Mouse (Mus musculus) midbrain, embryonic 10.5 days (tissue): ENCODE data around the gene Aldh3a2. TPM values are rescaled to one million over a fixed set of nuclear protein-coding genes. Genes with fewer than 3 reads are reported as not detected.

Experiments
- DNase-seq: peaks from one replicate; pipeline ENCODE4 v3.0.0-alpha.2; 2017; ENCODE audit warnings: low spot score
- H3K27ac ChIP-seq: fragments of 300-500 bp; sonication (generic); replicated peaks from 2 replicates; pipeline ENCODE4 v1.5.1; 2016; ENCODE audit warnings: mild to moderate bottlenecking
- H3K27me3 ChIP-seq: fragments of 300-500 bp; sonication (generic); 2 replicates; pipeline ENCODE4 v1.6.1; 2016; ENCODE audit warnings: low read depth, mild to moderate bottlenecking; ENCODE audit not compliant: poor library complexity, severe bottlenecking
- H3K36me3 ChIP-seq: fragments of 300-500 bp; sonication (generic); 2 replicates; pipeline ENCODE4 v1.6.1; 2016; ENCODE audit warnings: mild to moderate bottlenecking, moderate library complexity
- H3K4me1 ChIP-seq: fragments of 300-500 bp; sonication (generic); 2 replicates; pipeline ENCODE4 v1.6.1; 2016
- H3K4me3 ChIP-seq: fragments of 300-500 bp; sonication (generic); 2 replicates; pipeline ENCODE4 v1.5.1; 2016; ENCODE audit warnings: mild to moderate bottlenecking, moderate library complexity
- H3K9me3 ChIP-seq: fragments of 300-500 bp; sonication (generic); replicated peaks from 2 replicates; pipeline ENCODE4 v1.6.1; 2016; ENCODE audit warnings: mild to moderate bottlenecking
- WGBS: fragments of 180-500 bp; shearing (Covaris S2); methylation state at CpG from one replicate; pipeline ENCODE4 v1.1.7; 2016; 5-methylcytosine and 5-hydroxymethylcytosine counted together
- polyA plus RNA-seq: library from polyadenylated mRNA; unstranded; fragments of >200 nt; fragmentation: Nextera tagmentation; extraction: Ambion mirVana; gene quantifications from 2 replicates; pipeline ENCODE4 v1.2.1, GENCODE M21; 2016

Aldh3a2 gene
- polyA plus RNA-seq, 1 experiment from 2014 or later = 19.7 TPM

DNA sequence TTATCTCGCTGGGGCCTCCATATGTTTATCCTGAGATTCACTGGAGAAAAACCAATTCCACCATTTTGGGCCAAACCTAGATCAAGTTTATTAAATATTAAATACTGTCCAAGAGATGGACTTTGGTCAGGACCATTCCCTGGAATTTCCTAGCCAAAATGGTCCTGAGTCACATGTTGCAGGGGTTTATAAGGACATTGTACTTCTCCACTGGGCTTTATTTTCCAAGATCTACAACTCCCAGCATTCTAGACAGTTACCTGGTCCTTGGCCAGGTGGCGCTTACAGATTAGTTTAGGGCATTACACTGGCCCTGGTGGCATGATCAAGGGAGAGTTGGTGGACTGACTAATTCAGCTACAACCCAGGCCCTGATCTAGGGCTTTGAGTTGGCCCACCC lies 28.3 kb upstream of the Aldh3a2 start:
- Histone ChIP-seq H3K36me3 (no peaks in the 10 kb centered on the region), H3K4me1 (peaks cover 29% of the 10 kb centered on the region), H3K27me3 (no peaks in the 10 kb centered on the region), H3K9me3 (no peaks in the 10 kb centered on the region; the same call in 1 of the 2 replicates), H3K4me3 (no peak overlapping the region), H3K27ac (no peak overlapping the region)
- WGBS = 87% methylated on average over 2 of the region's 2 CpGs
- no peak for DNase-seq

DNA sequence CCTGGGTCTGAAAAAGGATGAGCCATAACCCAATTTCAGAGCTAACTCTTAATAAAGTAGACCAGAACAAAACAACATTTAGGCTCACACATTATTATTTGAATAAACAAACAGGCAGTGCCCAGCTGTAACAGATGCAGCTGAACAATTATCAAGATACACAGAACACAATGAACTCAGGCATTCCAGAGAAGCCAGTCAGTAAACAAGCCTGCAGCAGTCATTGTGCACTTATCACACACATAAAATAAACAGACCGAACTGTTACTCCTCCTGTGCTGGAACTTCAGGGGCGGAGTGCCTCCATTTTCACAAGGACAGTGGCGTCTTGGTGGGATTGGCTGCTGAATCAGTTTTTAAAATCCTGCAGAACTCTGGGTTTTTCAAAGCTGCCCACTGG lies 27.2 kb upstream of the Aldh3a2 start:
- Histone ChIP-seq H3K27me3 (no peaks in the 10 kb centered on the region), H3K4me1 (peaks cover 23% of the 10 kb centered on the region), H3K4me3 (no peak overlapping the region), H3K27ac (no peak overlapping the region), H3K36me3 (no peaks in the 10 kb centered on the region), H3K9me3 (no peaks in the 10 kb centered on the region; the same call in 1 of the 2 replicates)
- WGBS = 92% methylated on average over 3 of the region's 3 CpGs
- DNase-seq = no peak

DNA sequence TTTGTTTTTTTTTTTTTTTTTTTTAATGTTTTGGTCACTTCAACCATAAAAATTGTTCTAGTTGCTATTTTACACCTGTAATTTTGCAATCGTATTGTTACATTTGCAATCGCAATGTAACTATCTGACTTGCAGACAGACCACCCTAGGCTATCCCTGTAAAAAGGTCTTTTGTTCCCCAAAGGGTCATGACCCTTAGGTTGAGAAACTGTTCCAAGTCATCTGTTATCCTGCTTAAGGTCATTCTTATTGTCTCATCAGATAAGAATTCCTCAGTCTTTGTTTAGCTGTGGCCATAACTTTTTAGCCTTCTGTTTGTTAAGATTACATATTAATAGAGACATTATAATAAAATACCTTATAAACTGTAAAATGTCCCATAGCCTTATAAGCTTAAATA lies 26.0 kb upstream of the Aldh3a2 start:
- Histone ChIP-seq H3K27me3 (no peaks in the 10 kb centered on the region), H3K36me3 (no peaks in the 10 kb centered on the region), H3K4me3 (no peak overlapping the region), H3K9me3 (no peaks in the 10 kb centered on the region; the same call in 1 of the 2 replicates), H3K4me1 (peaks cover 23% of the 10 kb centered on the region), H3K27ac (no peak overlapping the region)
- 61% methylated on average over 2 of the region's 2 CpGs for WGBS
- no peak for DNase-seq

DNA sequence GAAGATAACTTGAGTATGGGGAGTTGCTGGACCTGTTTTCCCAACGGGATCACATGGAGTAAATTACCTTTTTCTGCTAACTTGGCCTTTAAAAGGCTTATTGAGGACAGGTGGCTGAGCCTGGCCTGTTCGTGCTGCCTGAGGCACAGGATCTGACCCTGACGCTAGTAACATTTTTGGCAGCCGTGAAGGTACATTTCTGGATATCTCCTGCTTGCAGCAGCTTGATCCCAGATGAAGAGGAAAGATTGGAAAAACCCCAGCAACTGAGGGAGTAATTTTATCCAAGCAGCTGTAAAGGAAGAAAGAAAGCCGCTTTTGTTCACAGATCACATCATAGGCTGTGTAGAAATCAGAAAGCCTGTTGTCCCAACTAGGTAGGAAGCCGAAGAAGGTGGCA lies 17.1 kb upstream of the Aldh3a2 start:
- Histone ChIP-seq H3K4me1 (no peaks in the 10 kb centered on the region), H3K9me3 (no peaks in the 10 kb centered on the region), H3K27ac (no peak overlapping the region), H3K36me3 (no peaks in the 10 kb centered on the region), H3K4me3 (no peak overlapping the region), H3K27me3 (no peaks in the 10 kb centered on the region)
- DNase-seq = no peak
- 82% methylated on average over 6 of the region's 6 CpGs for WGBS

DNA sequence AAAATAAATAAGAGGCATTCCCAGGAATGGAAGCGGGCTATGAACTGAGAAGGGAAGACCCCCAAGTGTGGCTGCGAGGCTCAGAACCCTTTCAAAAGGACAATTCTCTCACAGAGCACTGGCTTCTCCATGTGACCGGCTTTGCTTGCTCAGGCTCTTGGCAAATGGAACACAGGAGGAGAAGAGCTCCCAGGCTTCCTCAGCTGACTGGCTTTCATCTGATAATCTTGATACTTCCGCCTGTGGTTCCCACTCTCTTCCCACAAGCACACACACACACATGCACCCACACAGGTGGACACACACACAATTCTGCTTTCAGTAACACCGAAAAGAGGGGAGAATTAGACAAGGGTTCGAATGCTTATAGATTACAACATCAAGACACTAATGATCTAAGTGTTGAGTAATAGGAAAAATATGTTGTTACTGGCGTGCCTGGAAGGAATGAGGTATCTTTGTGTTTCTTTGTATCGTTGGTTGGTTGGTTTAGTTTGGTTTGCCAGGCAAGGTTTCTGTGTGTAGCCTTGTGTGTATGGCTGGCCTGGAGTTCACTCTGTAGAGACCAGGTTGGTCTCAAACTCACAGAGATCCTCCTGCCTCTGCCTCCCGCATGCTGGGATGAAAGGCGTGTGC lies 16.3 kb upstream of the Aldh3a2 start:
- H3K27ac ChIP-seq = no peak overlapping the region
- WGBS = 86% methylated on average over 10 of the region's 10 CpGs
- no peaks in the 10 kb centered on the region for H3K36me3 ChIP-seq
- no peaks in the 10 kb centered on the region for H3K9me3 ChIP-seq
- H3K27me3 ChIP-seq = no peaks in the 10 kb centered on the region
- DNase-seq = no peak
- H3K4me1 ChIP-seq = no peaks in the 10 kb centered on the region
- H3K4me3 ChIP-seq = no peak overlapping the region

DNA sequence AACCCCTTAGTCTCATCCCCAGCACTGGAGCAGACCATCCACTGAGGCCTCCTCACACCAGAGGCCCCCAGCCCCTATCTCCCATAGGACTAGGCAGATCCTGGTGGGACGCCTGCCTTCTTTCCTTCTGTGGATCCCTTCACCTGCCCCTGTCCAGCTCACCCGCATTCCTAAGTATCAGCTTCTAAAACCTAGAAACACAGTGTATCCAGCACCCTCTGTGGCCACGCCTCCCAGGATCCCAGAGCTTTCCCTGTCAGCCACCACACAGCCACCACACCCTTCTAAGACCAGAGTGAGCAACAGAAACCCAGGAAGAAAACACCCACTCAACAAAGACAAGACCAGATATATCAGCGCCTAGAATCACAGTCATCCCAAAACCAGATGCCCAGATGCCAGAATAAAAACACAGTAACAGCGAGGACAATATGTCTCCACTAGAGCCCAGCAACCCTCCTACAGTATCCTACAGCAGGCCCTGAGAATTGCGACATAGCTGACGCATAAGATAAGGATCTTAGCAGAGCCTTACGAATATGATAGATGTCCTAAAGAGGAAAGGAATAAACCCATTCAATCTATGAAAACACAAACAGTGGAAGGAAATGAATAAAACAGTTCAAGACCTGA lies 11.3 kb upstream of the Aldh3a2 start:
- Histone ChIP-seq H3K9me3 (no peaks in the 10 kb centered on the region), H3K4me1 (peaks cover 6% of the 10 kb centered on the region), H3K36me3 (no peaks in the 10 kb centered on the region), H3K27me3 (no peaks in the 10 kb centered on the region), H3K27ac (no peak overlapping the region), H3K4me3 (no peak overlapping the region)
- WGBS = 86% methylated on average over 8 of the region's 8 CpGs
- DNase-seq = no peak

DNA sequence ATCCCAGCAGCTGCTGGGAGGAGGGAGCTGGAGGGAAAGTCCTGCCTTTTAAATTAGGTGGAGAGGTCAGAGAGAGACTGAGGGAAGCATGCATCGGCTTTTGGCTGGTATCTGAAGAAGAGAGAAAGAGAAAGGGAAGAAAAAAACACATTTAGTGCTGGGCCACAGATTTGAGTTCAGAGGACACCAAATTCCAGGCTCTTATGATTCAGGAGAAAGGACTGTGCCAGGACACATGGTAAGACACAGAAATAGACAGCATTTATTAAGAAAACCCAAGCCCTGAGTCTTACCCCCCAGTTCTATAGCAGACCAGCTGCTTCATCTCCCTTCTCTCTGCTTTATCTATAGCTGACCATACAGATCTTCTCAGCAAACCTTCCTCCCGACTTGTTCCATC lies 10.7 kb upstream of the Aldh3a2 start:
- Histone ChIP-seq H3K27ac (no peak overlapping the region), H3K4me1 (peaks cover 6% of the 10 kb centered on the region), H3K9me3 (no peaks in the 10 kb centered on the region), H3K4me3 (no peak overlapping the region), H3K36me3 (no peaks in the 10 kb centered on the region), H3K27me3 (no peaks in the 10 kb centered on the region)
- DNase-seq = no peak
- WGBS = 91% methylated on average over 2 of the region's 2 CpGs

DNA sequence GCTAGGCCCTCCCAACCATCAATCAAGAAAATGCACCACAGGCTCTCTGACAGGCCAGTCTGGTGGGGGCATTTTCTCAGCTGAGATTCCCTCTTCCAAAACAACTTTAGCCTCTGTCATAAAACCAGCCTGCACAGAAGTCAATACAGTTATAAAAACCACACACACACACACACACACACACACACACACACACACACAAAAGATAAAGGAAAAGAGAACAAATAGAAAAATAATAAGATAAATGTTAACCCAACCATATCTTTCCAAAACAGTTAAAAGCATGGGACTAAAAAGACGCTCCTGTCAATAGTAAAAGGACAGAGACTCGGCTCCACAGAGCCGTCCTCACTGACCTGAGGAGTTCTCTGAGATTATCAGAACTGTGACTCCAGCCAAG lies 9.2 kb upstream of the Aldh3a2 start:
- H3K4me1 ChIP-seq = peaks cover 6% of the 10 kb centered on the region
- no peak overlapping the region for H3K27ac ChIP-seq
- H3K4me3 ChIP-seq = no peak overlapping the region
- DNase-seq = no peak
- WGBS = 77% methylated on average over 3 of the region's 3 CpGs
- H3K9me3 ChIP-seq = no peaks in the 10 kb centered on the region
- H3K36me3 ChIP-seq = no peaks in the 10 kb centered on the region
- H3K27me3 ChIP-seq = no peaks in the 10 kb centered on the region

DNA sequence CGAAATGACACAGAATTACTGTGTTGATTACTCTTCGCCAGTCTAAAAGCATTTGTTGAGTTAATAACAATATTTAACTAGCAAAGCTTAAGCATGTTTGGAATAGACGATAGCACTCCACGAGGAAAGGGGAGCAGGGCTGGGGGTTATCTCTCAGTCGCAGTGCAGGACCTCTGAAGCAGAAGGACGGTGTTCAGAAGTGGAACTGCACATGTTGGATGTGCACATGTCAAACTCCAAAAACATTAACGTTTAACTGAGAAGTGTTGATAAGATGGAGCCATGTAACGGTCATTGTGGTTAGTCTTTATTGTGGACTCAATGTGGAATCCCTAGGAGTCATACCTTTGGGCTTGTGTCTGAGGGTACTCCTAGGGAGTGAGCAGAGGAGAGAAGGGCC lies 7.8 kb upstream of the Aldh3a2 start:
- H3K27me3 ChIP-seq = no peaks in the 10 kb centered on the region
- DNase-seq = no peak
- H3K27ac ChIP-seq = no peak overlapping the region
- peaks cover 6% of the 10 kb centered on the region for H3K4me1 ChIP-seq
- no peaks in the 10 kb centered on the region for H3K9me3 ChIP-seq
- no peaks in the 10 kb centered on the region for H3K36me3 ChIP-seq
- WGBS = 84% methylated on average over 8 of the region's 8 CpGs
- no peak overlapping the region for H3K4me3 ChIP-seq

DNA sequence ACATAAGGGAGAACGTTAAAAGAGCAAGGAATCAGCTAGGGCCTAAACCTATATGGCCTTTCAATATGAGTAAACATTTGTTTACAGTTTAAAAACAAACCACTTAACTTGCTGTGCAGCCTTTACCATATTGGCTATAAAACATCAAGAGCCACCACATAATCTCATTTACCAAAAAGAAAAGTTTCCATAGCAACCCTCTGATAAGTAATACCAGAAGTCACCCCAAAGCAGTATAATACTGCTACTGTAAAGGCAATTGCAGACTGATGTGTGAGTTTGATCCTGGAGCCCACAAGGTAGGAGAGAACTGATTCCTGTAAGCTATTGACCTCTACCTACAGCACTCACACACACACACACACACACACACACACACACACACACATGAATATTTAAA lies 7.2 kb upstream of the Aldh3a2 start:
- 89% methylated on average over 1 of the region's 1 CpGs for WGBS
- H3K4me1 ChIP-seq = peaks cover 6% of the 10 kb centered on the region
- no peak for DNase-seq
- no peak overlapping the region for H3K27ac ChIP-seq
- H3K9me3 ChIP-seq = no peaks in the 10 kb centered on the region
- no peaks in the 10 kb centered on the region for H3K36me3 ChIP-seq
- no peak overlapping the region for H3K4me3 ChIP-seq
- H3K27me3 ChIP-seq = peaks cover 4% of the 10 kb centered on the region

DNA sequence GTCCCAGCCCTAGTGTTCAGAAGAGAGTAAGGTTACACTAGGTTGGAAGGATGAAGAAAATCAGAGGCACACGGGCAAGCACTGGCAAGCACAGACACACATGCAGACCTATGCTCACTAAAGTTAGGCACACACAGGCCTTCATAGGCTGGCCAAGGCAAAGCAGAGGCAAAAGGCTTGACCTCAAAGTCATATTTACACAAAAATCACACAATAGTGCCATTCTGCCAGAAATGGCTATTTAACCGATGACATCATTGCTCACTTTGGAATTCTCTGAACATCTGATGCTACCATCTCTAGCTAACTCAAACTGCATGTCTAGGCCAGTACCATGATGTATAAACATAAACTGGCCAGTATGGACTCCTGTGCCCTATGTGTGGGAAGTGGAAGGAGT lies 6.7 kb upstream of the Aldh3a2 start:
- 99% methylated on average over 2 of the region's 2 CpGs for WGBS
- DNase-seq = no peak
- H3K36me3 ChIP-seq = no peaks in the 10 kb centered on the region
- H3K4me1 ChIP-seq = peaks cover 6% of the 10 kb centered on the region
- H3K27me3 ChIP-seq = peaks cover 8% of the 10 kb centered on the region
- H3K27ac ChIP-seq = no peak overlapping the region
- no peaks in the 10 kb centered on the region for H3K9me3 ChIP-seq
- H3K4me3 ChIP-seq = no peak overlapping the region

DNA sequence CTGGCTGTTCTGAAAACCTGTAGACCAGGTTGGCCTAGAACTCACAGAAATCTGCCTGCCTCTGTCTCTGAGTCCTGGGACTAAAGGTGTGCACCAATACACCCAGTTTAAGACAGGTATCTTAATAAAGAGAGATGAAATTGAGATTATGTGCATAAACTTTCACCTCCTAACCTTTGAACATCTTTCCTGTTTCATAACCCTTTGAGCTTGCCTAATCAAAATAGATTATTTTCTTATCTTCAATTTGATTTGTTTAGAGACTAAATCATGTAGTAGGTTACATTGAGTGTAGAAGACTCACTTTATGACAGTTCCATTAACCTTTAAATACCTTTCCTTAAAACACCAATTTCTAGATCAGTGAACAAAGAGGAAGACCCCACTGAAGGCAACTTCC lies 4.3 kb upstream of the Aldh3a2 start:
- DNase-seq = no peak
- no peak overlapping the region for H3K4me3 ChIP-seq

DNA sequence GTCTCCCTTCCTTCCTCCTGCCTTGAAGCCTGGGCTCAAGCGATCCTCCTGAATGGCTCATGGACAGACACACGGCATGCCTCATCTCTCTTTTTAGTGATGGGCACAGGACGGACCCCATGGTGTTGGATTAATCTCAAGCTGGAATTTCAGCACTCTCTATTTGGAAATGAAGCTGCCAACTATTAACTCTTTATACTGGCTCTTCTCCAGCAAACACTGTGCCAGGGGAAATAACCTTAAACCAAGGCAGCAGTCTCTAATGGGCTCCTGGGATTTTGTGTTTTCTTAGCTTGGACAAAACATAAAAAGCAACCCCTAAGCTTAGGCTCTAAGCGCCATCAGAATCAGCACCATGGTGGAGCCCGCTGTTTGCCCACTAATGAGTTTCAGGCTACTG lies 3.1 kb upstream of the Aldh3a2 start:
- Histone ChIP-seq H3K9me3 (no peaks in the 10 kb centered on the region), H3K27ac (no peak overlapping the region), H3K4me3 (no peak overlapping the region), H3K4me1 (peaks cover 15% of the 10 kb centered on the region), H3K27me3 (peaks cover 19% of the 10 kb centered on the region), H3K36me3 (no peaks in the 10 kb centered on the region)
- WGBS = 86% methylated on average over 5 of the region's 5 CpGs
- DNase-seq = no peak

More for the DNA sequence above, 4.3 kb upstream of the Aldh3a2 start:
- Histone ChIP-seq H3K27ac (no peak overlapping the region), H3K4me1 (peaks cover 7% of the 10 kb centered on the region), H3K27me3 (peaks cover 19% of the 10 kb centered on the region), H3K36me3 (no peaks in the 10 kb centered on the region), H3K9me3 (no peaks in the 10 kb centered on the region)
